Mouse (Mus musculus) limb, embryonic 12.5 days (tissue): ENCODE data around the gene Cript. TPM values are rescaled to one million over a fixed set of nuclear protein-coding genes. Genes with fewer than 3 reads are reported as not detected.
A peak's percentile ranks its signal among the peaks of the same experiment; 100 is the strongest.

ENCODE experiments used
- ATAC-seq: fragments of 200-750 bp; cut with Nextera tagmentation; 2 replicates; pipeline ENCODE4 v1.8.0; 2017; ENCODE audit warnings: low read depth, moderate TSS enrichment; ENCODE audit not compliant: insufficient number of reproducible peaks, insufficient read depth, low FRiP score, low TSS enrichment
- H3K27ac ChIP-seq: fragments of 300-500 bp; sonication (generic); 2 replicates; pipeline ENCODE4 v1.5.1; 2016; ENCODE audit warnings: mild to moderate bottlenecking, moderate library complexity
- H3K27me3 ChIP-seq: fragments of 300-500 bp; sonication (generic); 2 replicates; pipeline ENCODE4 v1.6.1; 2016; ENCODE audit warnings: mild to moderate bottlenecking, moderate library complexity
- H3K36me3 ChIP-seq: fragments of 300-500 bp; sonication (generic); 2 replicates; pipeline ENCODE4 v1.6.1; 2016; ENCODE audit warnings: mild to moderate bottlenecking, moderate library complexity
- H3K4me1 ChIP-seq: fragments of 300-500 bp; sonication (generic); replicated peaks from 2 replicates; pipeline ENCODE4 v1.6.1; 2016
- H3K4me2 ChIP-seq: fragments of 300-500 bp; sonication (generic); 2 replicates; pipeline ENCODE4 v1.6.1; 2016; ENCODE audit warnings: mild to moderate bottlenecking, moderate library complexity
- H3K4me3 ChIP-seq: fragments of 300-500 bp; sonication (generic); replicated peaks from 2 replicates; pipeline ENCODE4 v1.5.1; 2016; ENCODE audit warnings: mild to moderate bottlenecking
- H3K9ac ChIP-seq: fragments of 300-500 bp; sonication (generic); replicated peaks from 2 replicates; pipeline ENCODE4 v1.6.1; 2016; ENCODE audit warnings: mild to moderate bottlenecking, moderate library complexity
- H3K9me3 ChIP-seq: fragments of 300-500 bp; sonication (generic); 2 replicates; pipeline ENCODE4 v1.6.1; 2016; ENCODE audit warnings: mild to moderate bottlenecking, moderate library complexity
- WGBS: fragments of 180-500 bp; shearing (Covaris S2); methylation state at CpG from one replicate; pipeline ENCODE4 v1.1.7; 2016; 5-methylcytosine and 5-hydroxymethylcytosine counted together
- polyA plus RNA-seq: library from polyadenylated mRNA; unstranded; fragments of >200 nt; fragmentation: Nextera tagmentation; extraction: Ambion mirVana; gene quantifications from 2 replicates; pipeline ENCODE4 v1.2.1, GENCODE M21; 2016

The Cript gene
- polyA plus RNA-seq, result 143 and 146 TPM in 2 replicates

GRCm38 (mm10) chr17:87025269-87025949 is at the start of gene Cript, which contains the start of gene Pigf:
Gene Cript, plus strand, starts transcription at chr17:87025550.
Gene Pigf, minus strand, starts transcription at chr17:87025406.
- Histone ChIP-seq H3K27ac (no peak within 1 kb of the TSS), H3K4me1 (peaks cover 17% of the 10 kb centered on the region), H3K27me3 (no peaks in the 10 kb centered on the region), H3K4me2 (peak within 1 kb of the TSS; percentile 78), H3K9ac (peak within 1 kb of the TSS; percentile 69), H3K4me3 (peak within 1 kb of the TSS; percentile 74), H3K9me3 (no peaks in the 10 kb centered on the region), H3K36me3 (peaks cover 27% of the 10 kb centered on the region; the same call in 1 of the 2 replicates)
- peak; percentile 98 for ATAC-seq
- under 1% methylated on average over 42 of the region's 43 CpGs for WGBS

- ATAC-seq, result no peak
- no peak overlapping the region for H3K9ac ChIP-seq
- whole genome bisulfite sequencing, result 77% methylated on average over 10 of the region's 10 CpGs
Observed at GRCm38 (mm10) chr17:86976387-86976786, 49.0 kb upstream of the Cript start.

GRCm38 (mm10) chr17:86978496-86978895 is 46.9 kb upstream of the Cript start:
- no peaks in the 10 kb centered on the region for H3K9me3 ChIP-seq
- 89% methylated on average over 6 of the region's 6 CpGs for WGBS
- ATAC-seq, result no peak
- peaks cover 72% of the 10 kb centered on the region for H3K36me3 ChIP-seq
- H3K4me2 ChIP-seq, result no peak overlapping the region
- H3K9ac ChIP-seq, result no peak overlapping the region
- H3K4me3 ChIP-seq, result no peak overlapping the region
- H3K4me1 ChIP-seq, result no peaks in the 10 kb centered on the region
- H3K27me3 ChIP-seq, result no peaks in the 10 kb centered on the region
- no peak overlapping the region for H3K27ac ChIP-seq

More at GRCm38 (mm10) chr17:86976387-86976786, 49.0 kb upstream of the Cript start:
- Histone ChIP-seq H3K27me3 (no peaks in the 10 kb centered on the region), H3K4me3 (no peak overlapping the region), H3K36me3 (peaks cover 69% of the 10 kb centered on the region), H3K27ac (no peak overlapping the region), H3K9me3 (no peaks in the 10 kb centered on the region), H3K4me2 (no peak overlapping the region), H3K4me1 (no peaks in the 10 kb centered on the region)

GRCm38 (mm10) chr17:86981205-86981604 is 44.1 kb upstream of the Cript start:
- H3K4me3 ChIP-seq, result no peak overlapping the region
- H3K27me3 ChIP-seq, result no peaks in the 10 kb centered on the region
- no peak for ATAC-seq
- no peak overlapping the region for H3K27ac ChIP-seq
- 93% methylated on average over 1 of the region's 1 CpGs for WGBS
- no peaks in the 10 kb centered on the region for H3K9me3 ChIP-seq
- no peak overlapping the region for H3K9ac ChIP-seq
- 0 out of 2 replicates have a peak, but pooled peaks cover 1% of the 10 kb centered on the region for H3K4me1 ChIP-seq
- no peak overlapping the region for H3K4me2 ChIP-seq
- H3K36me3 ChIP-seq, result peaks cover 53% of the 10 kb centered on the region

GRCm38 (mm10) chr17:86981701-86982100 is 43.6 kb upstream of the Cript start:
- Histone ChIP-seq H3K4me3 (no peak overlapping the region), H3K9me3 (no peaks in the 10 kb centered on the region), H3K9ac (no peak overlapping the region), H3K4me1 (peaks cover 6% of the 10 kb centered on the region), H3K36me3 (peaks cover 50% of the 10 kb centered on the region), H3K4me2 (no peak overlapping the region), H3K27me3 (no peaks in the 10 kb centered on the region), H3K27ac (no peak overlapping the region)
- WGBS, result 97% methylated on average over 2 of the region's 2 CpGs
- no peak for ATAC-seq

- peaks cover 10% of the 10 kb centered on the region for H3K4me1 ChIP-seq
- H3K27ac ChIP-seq, result no peak overlapping the region
- H3K27me3 ChIP-seq, result no peaks in the 10 kb centered on the region
- no peaks in the 10 kb centered on the region for H3K9me3 ChIP-seq
- H3K9ac ChIP-seq, result no peak overlapping the region
- no peak overlapping the region for H3K4me3 ChIP-seq
- no peak for ATAC-seq
- no peak overlapping the region for H3K4me2 ChIP-seq
- peaks cover 50% of the 10 kb centered on the region for H3K36me3 ChIP-seq
- 71% methylated on average over 9 of the region's 9 CpGs for WGBS
Observed at GRCm38 (mm10) chr17:86982497-86982896, 42.9 kb upstream of the Cript start.

GRCm38 (mm10) chr17:86986449-86987138 is 38.8 kb upstream of the Cript start:
- H3K36me3 ChIP-seq, result peaks cover 19% of the 10 kb centered on the region
- no peaks in the 10 kb centered on the region for H3K9me3 ChIP-seq
- ATAC-seq, result no peak
- no peak overlapping the region for H3K9ac ChIP-seq
- no peak overlapping the region for H3K4me3 ChIP-seq
- 60% methylated on average over 17 of the region's 17 CpGs for WGBS
- H3K4me1 ChIP-seq, result peaks cover 15% of the 10 kb centered on the region
- H3K27ac ChIP-seq, result peak overlapping the region; percentile 31
- 0 out of 2 replicates have a peak overlapping the region, but pooled peaks have one; percentile 21 for H3K4me2 ChIP-seq
- no peaks in the 10 kb centered on the region for H3K27me3 ChIP-seq

- 0 out of 2 replicates have a peak, but pooled peaks have one; percentile 54 for ATAC-seq
- Histone ChIP-seq H3K4me3 (no peak overlapping the region), H3K9ac (no peak overlapping the region), H3K9me3 (no peaks in the 10 kb centered on the region), H3K4me1 (peaks cover 15% of the 10 kb centered on the region), H3K36me3 (peaks cover 6% of the 10 kb centered on the region), H3K4me2 (no peak overlapping the region), H3K27ac (0 out of 2 replicates have a peak overlapping the region, but pooled peaks have one; percentile 12), H3K27me3 (no peaks in the 10 kb centered on the region)
- 88% methylated on average over 5 of the region's 5 CpGs for WGBS
Observed at GRCm38 (mm10) chr17:86988161-86988560, 37.2 kb upstream of the Cript start.

- Histone ChIP-seq H3K4me1 (peaks cover 15% of the 10 kb centered on the region), H3K27ac (peak overlapping the region; percentile 31; the same call in 1 of the 2 replicates), H3K9me3 (no peaks in the 10 kb centered on the region), H3K9ac (no peak overlapping the region), H3K4me3 (no peak overlapping the region), H3K36me3 (peaks cover 1% of the 10 kb centered on the region; the same call in 1 of the 2 replicates), H3K4me2 (no peak overlapping the region), H3K27me3 (no peaks in the 10 kb centered on the region)
- 79% methylated on average over 6 of the region's 6 CpGs for WGBS
- ATAC-seq, result peak; percentile 49
Observed at GRCm38 (mm10) chr17:86988601-86989184, 36.7 kb upstream of the Cript start.

GRCm38 (mm10) chr17:86991306-86991705 is 34.0 kb upstream of the Cript start:
- Histone ChIP-seq H3K4me2 (no peak overlapping the region), H3K9me3 (no peaks in the 10 kb centered on the region), H3K36me3 (peaks cover 2% of the 10 kb centered on the region; the same call in 1 of the 2 replicates), H3K27ac (no peak overlapping the region), H3K4me1 (peaks cover 13% of the 10 kb centered on the region), H3K4me3 (no peak overlapping the region), H3K27me3 (no peaks in the 10 kb centered on the region), H3K9ac (0 out of 2 replicates have a peak overlapping the region, but pooled peaks have one; percentile 8)
- no peak for ATAC-seq
- WGBS, result 84% methylated on average over 8 of the region's 8 CpGs

GRCm38 (mm10) chr17:86997323-86997722 is 28.0 kb upstream of the Cript start:
- WGBS, result 92% methylated on average over 6 of the region's 6 CpGs
- Histone ChIP-seq H3K4me1 (no peaks in the 10 kb centered on the region), H3K27ac (no peak overlapping the region), H3K4me3 (no peak overlapping the region), H3K9me3 (no peaks in the 10 kb centered on the region), H3K9ac (no peak overlapping the region), H3K27me3 (no peaks in the 10 kb centered on the region), H3K4me2 (no peak overlapping the region), H3K36me3 (peaks cover 41% of the 10 kb centered on the region)
- no peak for ATAC-seq
